Mouse (Mus musculus) spleen, postnatal 0 days (tissue): ENCODE measurements around the gene Gm7029. TPM values are rescaled to one million over a fixed set of nuclear protein-coding genes. Genes with fewer than 3 reads are reported as not detected.

Experiments
- polyA plus RNA-seq: library from polyadenylated mRNA; unstranded; fragments of >200 nt; fragmentation: Nextera tagmentation; extraction: Ambion mirVana; gene quantifications from 2 replicates; pipeline ENCODE4 v1.2.1, GENCODE M21; 2015

The Gm7029 gene
- not detected in 2 replicates for polyA plus RNA-seq

DNA sequence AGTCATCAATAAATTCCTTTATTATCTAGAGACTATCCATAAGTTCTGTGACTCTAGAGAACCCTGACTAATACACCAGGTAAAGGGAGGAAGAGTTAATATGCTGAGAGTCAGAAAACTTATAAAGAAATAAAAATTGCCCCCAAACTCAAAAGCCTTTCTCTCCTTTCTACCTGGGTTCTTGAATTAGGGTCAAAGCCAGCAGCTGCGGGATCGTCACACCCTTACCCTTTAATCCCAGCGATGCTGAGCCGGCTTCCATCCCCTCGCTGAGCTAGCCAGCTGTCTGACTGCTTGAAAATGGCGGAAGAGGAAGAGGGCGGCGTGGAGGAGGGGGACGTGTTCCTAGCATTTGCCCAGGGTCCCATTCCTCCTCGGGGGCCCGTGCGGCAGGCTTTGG is at the start of gene Gm7029:
Gene Gm7029 (plus strand): TSS at position 301 of the 400 bp plus-strand sequence.

DNA sequence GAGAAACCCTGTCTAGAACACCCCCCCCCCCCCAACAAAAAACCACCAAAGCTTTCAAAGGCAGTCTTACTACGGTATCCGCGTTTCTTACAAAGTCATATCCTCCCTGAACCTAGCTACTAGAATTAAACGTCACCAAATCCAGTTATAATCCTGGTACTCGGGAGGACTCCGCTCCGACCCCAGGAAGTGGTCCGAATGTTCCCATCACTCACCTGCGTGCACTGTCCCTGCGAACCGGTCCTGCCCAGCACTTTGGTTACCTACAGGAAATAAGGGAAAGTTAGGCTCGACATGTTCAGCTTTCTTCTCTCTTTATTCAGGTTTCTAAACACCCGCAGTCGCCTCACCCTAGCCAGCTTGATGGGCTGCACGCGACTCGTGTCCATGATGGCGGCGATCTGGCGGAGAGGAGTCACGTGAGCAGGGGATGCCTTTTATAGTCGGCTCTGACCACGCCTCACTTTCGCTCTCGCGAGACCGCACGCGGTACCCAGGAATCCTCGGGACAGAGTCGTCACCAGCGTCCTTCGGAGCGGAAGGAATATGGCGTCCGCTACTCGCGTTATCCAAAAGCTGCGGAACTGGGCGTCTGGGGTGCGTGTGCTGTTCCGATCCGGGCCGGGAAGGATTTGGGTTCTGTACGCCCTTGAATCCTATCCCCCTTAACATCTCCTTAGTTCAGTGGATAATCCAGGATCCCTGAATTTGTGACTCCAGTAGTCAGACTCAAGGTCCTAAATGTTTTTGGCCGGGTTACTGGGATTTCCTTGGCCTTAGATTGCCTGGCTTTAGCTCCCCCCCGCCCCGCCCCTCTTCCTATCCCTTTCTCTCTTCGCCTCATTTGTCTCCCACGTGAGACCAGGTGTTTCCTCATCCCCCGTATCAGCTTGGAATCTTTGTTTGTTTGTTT is 49.3 kb upstream of the Gm7029 start, which contains the start of the genes Rps28 and Ndufa7:
Gene Rps28 (minus strand): TSS at position 479 of the 913 bp plus-strand sequence.
Gene Ndufa7 (plus strand): TSS at position 489 of the 913 bp plus-strand sequence.

DNA sequence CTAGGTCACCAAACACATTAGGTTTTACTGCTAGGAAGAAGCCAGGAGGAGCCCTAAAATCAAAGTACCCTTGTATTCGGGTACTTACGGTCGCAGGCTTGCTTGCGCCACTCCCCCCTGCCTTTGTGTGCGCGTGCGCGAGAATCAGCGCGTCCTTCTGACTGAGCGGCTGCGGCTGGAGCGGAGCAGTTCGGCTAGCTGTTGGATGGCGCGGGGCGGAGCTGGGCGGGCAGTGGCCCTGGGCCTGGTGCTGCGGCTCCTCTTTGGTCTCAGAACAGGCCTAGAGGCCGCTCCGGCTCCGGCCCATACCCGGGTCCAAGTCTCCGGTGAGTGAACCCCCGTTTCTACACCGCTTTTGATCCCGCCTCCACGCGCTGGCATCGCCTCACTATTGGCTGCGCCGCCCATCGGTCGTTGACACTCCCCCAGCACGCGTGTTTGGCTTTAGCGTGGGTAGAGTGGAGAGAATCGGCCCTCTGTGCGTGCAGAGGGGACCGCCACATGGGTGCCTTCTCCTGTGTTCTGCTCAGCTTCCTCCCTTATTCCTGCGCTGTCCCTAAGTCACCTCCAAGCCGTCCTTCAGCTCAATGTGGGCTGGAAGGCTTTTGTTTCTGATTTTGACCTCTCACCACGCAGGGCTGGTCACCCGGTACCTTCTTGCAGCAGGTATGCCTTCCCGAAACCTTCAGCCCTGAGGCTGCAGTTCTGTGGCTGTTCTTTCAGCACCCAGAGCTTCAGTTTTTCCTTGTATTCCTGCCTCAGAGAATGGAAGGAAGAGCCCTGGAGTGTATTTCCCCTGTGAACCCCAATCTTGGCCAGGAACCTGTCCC is 30.5 kb upstream of the Gm7029 start, which contains the start of gene Cd320:
Gene Cd320 (plus strand): TSS at position 126 of the 830 bp plus-strand sequence.

DNA sequence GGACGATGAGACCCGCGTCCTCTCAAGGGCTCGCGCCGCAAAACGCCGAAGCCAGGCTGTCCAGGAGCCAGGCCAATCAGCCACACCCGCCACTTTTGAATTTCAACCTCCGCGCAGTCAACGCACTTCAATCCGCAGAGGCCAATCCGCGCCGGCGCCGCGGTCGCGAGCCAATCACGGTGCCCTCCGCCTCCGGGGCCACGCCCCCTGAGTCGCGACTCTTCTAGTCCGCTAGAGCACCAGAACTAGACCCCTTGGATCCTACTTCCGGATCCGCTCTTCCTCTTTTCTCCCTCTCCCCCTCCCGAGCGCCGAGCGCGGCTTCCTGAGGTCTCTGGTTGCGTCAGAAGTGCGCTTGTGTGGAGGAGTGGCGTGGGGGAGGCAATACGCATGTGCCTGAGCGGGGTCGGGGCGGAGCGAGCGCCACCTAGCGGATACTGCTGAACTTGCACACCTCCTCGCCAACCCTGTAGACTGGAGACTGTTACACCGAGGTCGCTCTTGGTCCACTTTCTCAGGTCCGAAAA is 17.0 kb downstream of the Gm7029 start, which contains the start of gene Kifc1:
Gene Kifc1 (minus strand): TSS at position 129 of the 527 bp plus-strand sequence.

DNA sequence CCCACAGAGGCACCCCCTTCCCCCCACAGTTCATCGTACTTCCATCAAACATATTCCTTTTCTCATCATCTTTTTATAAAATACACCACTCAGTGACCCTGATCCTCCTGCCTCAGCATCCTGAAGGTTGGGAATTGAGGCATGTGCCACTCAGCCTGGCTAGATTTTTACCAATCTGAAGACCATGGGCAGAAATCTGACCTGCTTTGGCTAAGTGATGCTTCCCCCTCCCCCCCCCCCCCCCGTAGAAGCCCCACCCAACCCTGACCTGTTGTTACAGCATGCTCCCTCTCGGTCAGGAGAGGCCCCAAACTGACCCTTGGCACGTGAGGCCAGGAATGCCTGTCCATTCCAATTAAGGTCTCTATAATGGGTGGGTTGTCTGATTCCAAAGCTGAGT is 31.2 kb downstream of the Gm7029 start, which contains the start of gene Platr17:
Gene Platr17 (plus strand): TSS at position 301 of the 400 bp plus-strand sequence.

DNA sequence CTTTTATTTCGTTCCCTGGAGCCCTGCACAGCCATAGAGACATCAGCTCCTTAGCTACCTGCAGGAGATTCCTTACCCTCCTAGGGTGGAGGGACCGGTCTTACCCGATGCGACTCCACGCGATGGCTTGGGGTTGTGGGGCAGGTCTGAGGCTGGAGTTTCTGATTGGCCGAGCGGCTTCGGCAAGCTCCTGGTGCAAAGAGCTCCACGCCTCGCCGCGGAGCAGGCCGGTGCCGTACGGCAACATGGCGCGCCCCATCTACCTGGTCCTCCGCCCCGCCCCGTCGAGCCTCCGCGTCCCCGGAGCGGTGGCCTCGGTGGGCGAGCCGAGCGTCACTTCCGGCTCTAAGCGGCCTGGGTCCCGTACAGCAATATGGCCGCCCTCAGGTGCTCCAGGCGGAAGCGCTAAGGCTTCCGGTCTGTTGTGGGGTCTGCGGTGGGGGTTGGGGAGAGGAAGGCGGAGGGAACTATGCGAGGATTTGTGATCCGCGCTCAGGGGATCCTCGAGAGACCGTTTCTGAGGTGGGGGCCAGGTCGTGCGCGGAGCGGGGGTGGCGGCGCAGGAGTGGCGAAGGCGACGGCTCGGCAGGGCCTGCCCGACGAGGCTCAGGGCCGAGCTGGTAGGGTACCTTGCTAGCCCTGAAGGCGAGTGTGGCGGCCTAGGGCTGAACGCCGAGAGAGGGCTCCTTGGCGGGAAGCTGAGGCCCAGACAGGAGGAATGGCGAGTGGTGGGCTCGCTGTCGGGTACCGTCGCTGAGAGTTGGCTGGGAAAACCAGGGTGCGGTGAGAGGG is 35.6 kb downstream of the Gm7029 start, which contains the start of gene Daxx:
Gene Daxx (plus strand): TSS at position 338 of the 792 bp plus-strand sequence.

DNA sequence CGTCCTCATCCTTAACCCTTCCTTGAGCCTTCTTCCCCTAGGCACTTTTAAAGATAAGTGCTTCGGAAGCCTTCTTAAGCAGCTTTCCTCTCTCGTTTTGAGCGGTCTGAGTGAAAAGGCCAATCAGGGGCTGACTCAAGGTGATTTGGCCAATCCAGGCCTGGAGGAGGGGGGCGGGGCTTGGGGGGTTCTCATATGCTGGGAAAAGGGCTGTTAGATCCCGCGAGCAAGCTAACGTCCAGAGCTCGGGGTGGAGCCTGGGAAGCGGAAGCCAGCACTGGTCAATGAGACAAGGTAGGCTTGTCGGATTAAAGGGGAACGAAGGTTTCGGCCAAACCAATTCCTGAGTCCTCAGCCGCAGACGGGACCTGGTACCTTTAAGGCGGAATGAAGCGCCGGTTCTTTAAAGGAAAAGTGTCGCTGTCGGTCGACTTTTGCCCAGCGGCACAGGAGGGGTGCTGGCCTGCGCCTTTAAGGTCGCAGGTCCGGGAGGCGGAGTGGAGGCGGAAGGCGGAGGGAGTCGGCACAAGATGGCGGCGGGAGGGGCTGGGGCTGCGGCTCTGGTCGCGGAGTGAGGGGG is 42.1 kb downstream of the Gm7029 start, which contains the start of the genes Tapbp and Zbtb22:
Gene Tapbp (plus strand): TSS at position 229 of the 580 bp plus-strand sequence.
Gene Zbtb22 (plus strand): TSS at position 234 of the 580 bp plus-strand sequence.

Other genes starting within 250 kb of the Gm7029 start
- gene Zfp414, start 244.7 kb upstream of the Gm7029 start, polyA plus RNA-seq, result 34.5 and 34.8 TPM in 2 replicates
- 13.6 and 16.2 TPM in 2 replicates for gene Pram1, start 235.8 kb upstream of the Gm7029 start, polyA plus RNA-seq
- 201 and 207 TPM in 2 replicates for gene Hnrnpm, start 187.0 kb upstream of the Gm7029 start, polyA plus RNA-seq
- 242 and 248 TPM in 2 replicates for gene March2, start 155.2 kb upstream of the Gm7029 start, polyA plus RNA-seq
- gene Rab11b, start 113.3 kb upstream of the Gm7029 start, polyA plus RNA-seq, result 138 and 157 TPM in 2 replicates
- gene Angptl4, start 92.0 kb upstream of the Gm7029 start, polyA plus RNA-seq, result 37.2 and 37.6 TPM in 2 replicates
- gene Kank3, start 63.3 kb upstream of the Gm7029 start, polyA plus RNA-seq, result 27.7 and 41.7 TPM in 2 replicates
- 1,075 and 1,076 TPM in 2 replicates for gene Rps28, start 49.3 kb upstream of the Gm7029 start, polyA plus RNA-seq
- gene Ndufa7, start 49.3 kb upstream of the Gm7029 start, polyA plus RNA-seq, result 294 and 300 TPM in 2 replicates
- 14.3 and 19.1 TPM in 2 replicates for gene Cd320, start 30.7 kb upstream of the Gm7029 start, polyA plus RNA-seq
- 7.4 and 8.4 TPM in 2 replicates for gene Kifc1, start 16.8 kb downstream of the Gm7029 start, polyA plus RNA-seq
- 0.77 and 1.2 TPM in 2 replicates for gene Platr17, start 31.3 kb downstream of the Gm7029 start, polyA plus RNA-seq
- gene Daxx, start 35.6 kb downstream of the Gm7029 start, polyA plus RNA-seq, result 27.0 and 29.1 TPM in 2 replicates
- gene Tapbp, start 42.1 kb downstream of the Gm7029 start, polyA plus RNA-seq, result 70.3 and 83.6 TPM in 2 replicates
- 11.8 and 12.6 TPM in 2 replicates for gene Zbtb22, start 42.1 kb downstream of the Gm7029 start, polyA plus RNA-seq
- gene Rgl2, start 55.7 kb downstream of the Gm7029 start, polyA plus RNA-seq, result 16.8 and 22.9 TPM in 2 replicates
- gene Pfdn6, start 66.5 kb downstream of the Gm7029 start, polyA plus RNA-seq, result 147 and 152 TPM in 2 replicates
- gene Wdr46, start 66.8 kb downstream of the Gm7029 start, polyA plus RNA-seq, result 20.6 and 20.9 TPM in 2 replicates
- gene B3galt4, start 77.7 kb downstream of the Gm7029 start, polyA plus RNA-seq, result 3.7 and 4.2 TPM in 2 replicates
- gene Vps52, start 82.0 kb downstream of the Gm7029 start, polyA plus RNA-seq, result 25.5 and 27.2 TPM in 2 replicates
- 2,156 and 2,219 TPM in 2 replicates for gene Rps18, start 82.2 kb downstream of the Gm7029 start, polyA plus RNA-seq
- 186 and 228 TPM in 2 replicates for gene H2-K1, start 126.5 kb downstream of the Gm7029 start, polyA plus RNA-seq
- 8.9 and 11.6 TPM in 2 replicates for gene Ring1, start 150.8 kb downstream of the Gm7029 start, polyA plus RNA-seq
- 36.1 and 46.0 TPM in 2 replicates for gene H2-Ke6, start 154.2 kb downstream of the Gm7029 start, polyA plus RNA-seq
- gene Slc39a7, start 157.8 kb downstream of the Gm7029 start, polyA plus RNA-seq, result 58.1 and 68.4 TPM in 2 replicates
- gene Rxrb, start 158.0 kb downstream of the Gm7029 start, polyA plus RNA-seq, result 26.4 and 30.3 TPM in 2 replicates
- gene Col11a2, start 165.6 kb downstream of the Gm7029 start, polyA plus RNA-seq, result 0.32 and 0.93 TPM in 2 replicates
- 2.5 and 4.4 TPM in 2 replicates for gene H2-Oa, start 218.5 kb downstream of the Gm7029 start, polyA plus RNA-seq
- gene H2-DMa, start 245.7 kb downstream of the Gm7029 start, polyA plus RNA-seq, result 19.0 and 25.7 TPM in 2 replicates
- gene Brd2, start 248.8 kb downstream of the Gm7029 start, polyA plus RNA-seq, result 56.4 and 65.3 TPM in 2 replicates